Mouse (Mus musculus) urinary bladder, adult 18-20 months (tissue): ENCODE measurements around the gene Ube2e1.

Experiments
- DNase-seq, 2 experiments: peaks; one replicate each; pipeline ENCODE4 v3.0.0; 2022; ENCODE audit warnings: low spot score in 2 of 2, mixed read lengths in 2 of 2

Gene Ube2e1

GRCm38 (mm10) chr14:18241786-18242185 lies 89.9 kb downstream of the Ube2e1 start:
- DNase-seq: no peak

GRCm38 (mm10) chr14:18240132-18240531 lies 91.5 kb downstream of the Ube2e1 start:
- no peak for DNase-seq

GRCm38 (mm10) chr14:18238750-18239731 lies 92.6 kb downstream of the Ube2e1 start, which contains the start of gene Nr1d2:
Nr1d2 (minus strand) TSS chr14:18239127.
- peak; percentile 96 to 99 for DNase-seq

GRCm38 (mm10) chr14:18238131-18238749 lies 93.4 kb downstream of the Ube2e1 start:
- peak; percentile 95 to 96 for DNase-seq

GRCm38 (mm10) chr14:18237381-18237780 lies 94.3 kb downstream of the Ube2e1 start:
- no peak for DNase-seq

- DNase-seq: peak in 1 of 2 experiments; percentile 25
These were observed 95.0 kb downstream of the Ube2e1 start for GRCm38 (mm10) chr14:18236496-18237235.

- DNase-seq: peak in 1 of 2 experiments; percentile 45
These were observed 97.4 kb downstream of the Ube2e1 start for GRCm38 (mm10) chr14:18233981-18234960.

GRCm38 (mm10) chr14:18233076-18233475 lies 98.6 kb downstream of the Ube2e1 start:
- DNase-seq: no peak
